Mouse (Mus musculus): ENCODE measurements around the gene BC029722.

The BC029722 gene

GRCm38 (mm10) chr2:155818596-155819391 lies 432 bp downstream of the BC029722 start:
- peak; percentile 87 for DNase-seq (ENCODE audit: low read depth)

GRCm38 (mm10) chr2:155817301-155818245 lies 1.7 kb downstream of the BC029722 start:
- no peak for DNase-seq (ENCODE audit: low read depth)

GRCm38 (mm10) chr2:155816179-155816578 lies 3.0 kb downstream of the BC029722 start:
- DNase-seq (ENCODE audit: low read depth), result no peak

- no peak for DNase-seq (ENCODE audit: low read depth)
Measured at GRCm38 (mm10) chr2:155814829-155815228, 4.4 kb downstream of the BC029722 start.

- DNase-seq (ENCODE audit: low read depth), result no peak
Measured at GRCm38 (mm10) chr2:155812637-155813036, 6.6 kb downstream of the BC029722 start.

- DNase-seq (ENCODE audit: low read depth), result peak; percentile 71
Measured at GRCm38 (mm10) chr2:155811821-155812396, 7.3 kb downstream of the BC029722 start.

GRCm38 (mm10) chr2:155809620-155810019 lies 9.6 kb downstream of the BC029722 start:
- no peak for DNase-seq (ENCODE audit: low read depth)

- DNase-seq (ENCODE audit: low read depth), result no peak
Measured at GRCm38 (mm10) chr2:155807408-155807807, 11.8 kb downstream of the BC029722 start.

- DNase-seq (ENCODE audit: low read depth), result no peak
Measured at GRCm38 (mm10) chr2:155806548-155806947, 12.7 kb downstream of the BC029722 start.

GRCm38 (mm10) chr2:155805925-155806255 lies 13.3 kb downstream of the BC029722 start:
- no peak for DNase-seq (ENCODE audit: low read depth)

GRCm38 (mm10) chr2:155805231-155805924 lies 13.8 kb downstream of the BC029722 start:
- DNase-seq (ENCODE audit: low read depth), result no peak

- no peak for DNase-seq (ENCODE audit: low read depth)
Measured at GRCm38 (mm10) chr2:155804053-155804452, 15.2 kb downstream of the BC029722 start.

GRCm38 (mm10) chr2:155802761-155803160 lies 16.5 kb downstream of the BC029722 start:
- no peak for DNase-seq (ENCODE audit: low read depth)

- DNase-seq (ENCODE audit: low read depth), result no peak
Measured at GRCm38 (mm10) chr2:155798613-155799012, 20.6 kb downstream of the BC029722 start.

GRCm38 (mm10) chr2:155794674-155795445 lies 24.4 kb downstream of the BC029722 start:
- DNase-seq (ENCODE audit: low read depth), result no peak

- DNase-seq (ENCODE audit: low read depth), result no peak
Measured at GRCm38 (mm10) chr2:155792899-155793298, 26.3 kb downstream of the BC029722 start.

- DNase-seq (ENCODE audit: low read depth), result no peak
Measured at GRCm38 (mm10) chr2:155787949-155788931, 31.0 kb downstream of the BC029722 start.

- no peak for DNase-seq (ENCODE audit: low read depth)
Measured at GRCm38 (mm10) chr2:155786905-155787304, 32.3 kb downstream of the BC029722 start.

GRCm38 (mm10) chr2:155784534-155784933 lies 34.7 kb downstream of the BC029722 start:
- no peak for DNase-seq (ENCODE audit: low read depth)

- no peak for DNase-seq (ENCODE audit: low read depth)
Measured at GRCm38 (mm10) chr2:155779506-155779905, 39.7 kb downstream of the BC029722 start.

Measured in c-Kit-positive CD71-negative TER-119-negative erythroid progenitor cells, embryonic 14.5 days (primary cell).